Mouse (Mus musculus) frontal cortex, adult 2 months (tissue): Measurements from ENCODE around the gene Wdr11. TPM values are rescaled to one million over a fixed set of nuclear protein-coding genes. Genes with fewer than 3 reads are reported as not detected.

Experiments
- DNase-seq, 2 experiments: peaks; one replicate each; pipeline ENCODE4 v3.0.0; 2022; ENCODE audit warnings: low spot score in 1 of 2; ENCODE audit errors: extremely low spot score in 1 of 2
- polyA plus RNA-seq: library from polyadenylated mRNA; depleted of rRNA; stranded (reverse); fragments of >200 nt; gene quantifications from 2 replicates; pipeline ENCODE4 v1.2.3, GENCODE M21; 2012

Gene Wdr11
- polyA plus RNA-seq, 1 experiment = 37.3 TPM

- no peak for DNase-seq
Measured at GRCm38 (mm10) chr7:129651781-129652180, 60.1 kb downstream of the Wdr11 start.

GRCm38 (mm10) chr7:129652901-129653460 is 61.3 kb downstream of the Wdr11 start:
- peak; percentile 28 to 52 for DNase-seq

GRCm38 (mm10) chr7:129653791-129654271 is 62.2 kb downstream of the Wdr11 start:
- DNase-seq = peak; percentile 40 to 89

DNA sequence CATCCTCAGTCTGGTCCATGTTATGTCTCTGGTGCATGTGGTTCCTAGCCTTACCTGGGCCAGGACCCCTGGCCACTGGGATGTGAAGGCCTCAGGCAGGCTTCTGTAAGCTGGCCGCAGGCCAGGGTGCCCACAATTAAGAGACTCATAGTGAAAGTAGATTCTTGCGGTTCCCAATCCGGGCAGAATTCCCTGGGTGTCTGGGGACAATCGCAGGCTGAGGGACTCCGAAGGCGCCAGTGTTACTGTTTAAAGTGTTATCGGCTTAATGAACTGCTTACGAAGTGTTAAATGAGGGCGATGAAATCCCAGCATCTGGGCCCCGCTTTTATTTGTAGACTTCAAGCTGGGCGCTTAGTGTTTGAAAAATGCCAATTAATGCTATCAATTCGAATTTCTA is 63.3 kb downstream of the Wdr11 start:
- no peak for DNase-seq

DNA sequence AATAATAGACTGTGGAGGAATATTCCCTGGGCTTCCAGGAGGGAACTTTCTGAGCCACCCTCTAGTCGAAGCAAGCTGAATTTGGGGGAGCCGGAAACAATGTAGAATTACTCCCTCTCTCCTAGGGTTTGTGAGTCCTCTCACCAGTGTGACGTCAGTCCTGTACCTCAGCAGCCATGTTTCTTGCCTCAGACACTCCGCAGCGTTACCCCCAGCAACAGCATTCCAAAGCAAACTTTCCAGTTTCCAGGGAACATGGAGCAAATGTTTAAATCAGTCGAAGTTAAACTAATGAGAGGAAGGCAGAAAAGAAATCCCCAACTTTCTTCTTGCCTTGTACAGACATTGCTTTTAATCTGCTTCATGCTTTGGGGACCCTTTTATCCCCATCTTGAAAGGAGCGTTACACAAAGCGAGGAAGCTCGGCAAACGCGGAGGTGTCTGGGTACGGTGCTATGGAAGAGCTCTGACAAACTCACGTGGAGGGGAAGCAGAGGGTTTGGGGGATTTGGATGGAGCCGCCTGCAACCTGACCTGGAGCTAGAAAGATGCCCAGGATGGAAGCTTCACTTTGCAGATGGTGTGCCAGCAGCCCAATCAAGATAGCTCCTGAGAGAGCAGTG is 64.1 kb downstream of the Wdr11 start:
- no peak for DNase-seq

DNA sequence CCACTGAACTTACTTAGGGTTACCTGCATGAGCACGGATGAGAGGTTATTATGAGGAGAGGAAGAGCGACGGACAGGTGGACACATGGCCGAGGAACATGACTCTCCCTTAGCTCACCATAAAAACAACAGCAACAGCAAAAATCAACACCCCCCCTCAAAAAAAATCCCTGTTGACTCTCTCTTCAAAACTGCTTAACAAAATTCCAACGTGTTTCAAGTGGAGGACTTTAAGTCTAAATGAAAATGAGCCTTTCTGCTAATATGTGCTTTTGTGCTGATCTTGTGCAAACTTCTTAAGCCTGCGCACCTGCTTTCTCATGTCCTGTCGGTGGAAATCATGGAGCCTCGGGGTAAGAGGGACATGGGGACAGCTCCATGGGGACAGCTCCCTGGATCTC is 66.2 kb downstream of the Wdr11 start:
- DNase-seq = no peak

GRCm38 (mm10) chr7:129659755-129660154 is 68.1 kb downstream of the Wdr11 start:
- no peak for DNase-seq

DNA sequence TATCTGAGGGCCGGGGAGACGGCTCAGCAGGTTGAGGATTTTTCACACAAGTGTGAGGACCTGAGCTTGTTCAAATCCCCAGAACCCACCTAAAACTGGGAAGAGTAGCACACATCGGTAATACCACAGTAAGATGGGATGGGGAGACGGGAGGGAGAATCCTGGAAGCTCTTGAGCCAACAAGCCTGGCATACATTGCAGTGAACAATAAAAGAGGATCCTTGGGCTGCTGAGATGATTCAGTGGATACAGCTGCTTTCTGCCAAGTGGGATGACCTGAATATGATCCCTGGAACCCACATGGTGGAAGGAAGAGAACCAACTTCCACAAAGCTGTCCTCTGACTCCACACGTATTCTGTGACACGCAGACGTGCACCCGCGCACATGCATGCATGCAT is 68.9 kb downstream of the Wdr11 start:
- DNase-seq = no peak

- peak in 1 of 2 experiments; percentile 16 for DNase-seq
Measured at GRCm38 (mm10) chr7:129662051-129662789, 70.6 kb downstream of the Wdr11 start.

- no peak for DNase-seq
Measured at GRCm38 (mm10) chr7:129663781-129664505, 72.3 kb downstream of the Wdr11 start.

DNA sequence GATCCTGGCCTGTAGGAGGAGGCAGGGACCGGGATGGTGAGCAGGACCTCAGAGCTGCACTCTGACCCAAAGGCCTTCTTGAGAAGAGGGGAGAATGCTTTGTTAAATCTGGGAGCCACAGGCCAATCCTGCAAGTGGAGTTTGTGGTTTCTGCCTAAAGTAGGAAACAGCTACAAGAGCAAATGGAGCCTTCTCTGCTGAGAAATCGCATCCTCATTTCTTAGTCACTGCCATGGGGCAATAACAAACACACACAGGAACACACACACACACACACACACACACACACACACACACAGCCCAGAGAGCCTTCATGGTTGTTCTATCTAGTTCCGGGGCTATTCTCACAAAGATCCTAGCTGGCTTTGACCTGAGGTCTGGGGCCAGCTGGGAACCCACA is 73.7 kb downstream of the Wdr11 start:
- no peak for DNase-seq

DNA sequence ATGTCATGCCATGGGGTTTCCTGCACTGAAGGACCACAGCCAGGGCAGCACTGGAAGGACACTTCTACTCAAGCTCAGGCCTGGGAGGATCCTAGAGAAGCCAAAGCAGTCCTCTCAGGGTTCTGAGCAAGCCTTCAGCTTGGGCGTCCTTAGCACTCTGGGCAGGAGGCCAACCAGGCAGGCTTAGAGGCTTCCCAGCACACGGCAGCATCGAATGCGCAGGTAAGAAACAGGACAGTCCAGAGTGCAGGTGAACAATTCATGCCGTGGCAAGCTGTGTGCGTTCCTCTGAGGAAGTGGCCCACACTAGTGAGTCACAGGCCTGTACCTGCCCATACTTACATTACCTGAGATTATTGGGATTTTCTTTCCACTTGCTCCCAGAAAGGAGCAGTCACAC is 74.3 kb downstream of the Wdr11 start:
- no peak for DNase-seq

- no peak for DNase-seq
Measured at GRCm38 (mm10) chr7:129666526-129666925, 74.9 kb downstream of the Wdr11 start.

- no peak for DNase-seq
Measured at GRCm38 (mm10) chr7:129670280-129670679, 78.6 kb downstream of the Wdr11 start.

GRCm38 (mm10) chr7:129671675-129672651 is 80.3 kb downstream of the Wdr11 start:
- no peak for DNase-seq

DNA sequence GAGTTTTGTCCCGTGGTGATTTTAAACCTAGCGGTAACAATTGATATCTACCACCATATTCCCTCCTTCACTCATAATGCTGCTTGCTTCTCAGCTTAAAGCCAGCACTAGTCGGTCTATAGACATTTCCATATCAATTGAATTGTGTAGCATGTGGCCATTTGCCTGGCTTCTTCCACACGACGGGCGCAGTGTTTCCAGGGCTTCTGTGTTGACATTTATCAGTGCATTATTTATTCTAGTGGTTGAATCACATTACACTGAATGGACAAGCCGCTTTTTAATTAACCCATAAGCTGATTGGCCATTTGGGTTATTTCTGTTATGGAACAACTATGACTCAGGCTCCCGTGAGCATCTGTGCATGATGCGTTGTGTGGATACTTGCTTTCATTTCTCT is 82.1 kb downstream of the Wdr11 start:
- no peak for DNase-seq

DNA sequence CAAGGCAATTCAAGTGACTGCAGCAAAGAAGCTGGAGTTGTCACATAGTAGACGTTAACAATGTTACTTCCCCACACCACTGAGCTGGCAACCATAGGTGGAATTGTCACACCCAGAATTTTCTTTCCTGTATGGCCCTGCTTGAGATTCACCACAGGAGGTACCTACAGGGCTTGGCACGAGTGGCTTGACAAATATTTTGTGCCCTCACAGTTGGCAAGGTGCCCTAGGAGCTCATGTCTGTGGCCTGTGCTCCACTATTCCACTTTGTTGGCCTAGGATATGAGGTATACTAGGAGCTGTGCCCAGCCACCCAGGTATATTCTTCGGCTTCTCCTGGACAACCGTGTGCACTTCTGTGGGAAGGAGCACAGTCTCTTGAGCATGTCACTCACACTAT is 82.9 kb downstream of the Wdr11 start:
- DNase-seq = no peak

- DNase-seq = no peak
Measured at GRCm38 (mm10) chr7:129675852-129676251, 84.2 kb downstream of the Wdr11 start.

DNA sequence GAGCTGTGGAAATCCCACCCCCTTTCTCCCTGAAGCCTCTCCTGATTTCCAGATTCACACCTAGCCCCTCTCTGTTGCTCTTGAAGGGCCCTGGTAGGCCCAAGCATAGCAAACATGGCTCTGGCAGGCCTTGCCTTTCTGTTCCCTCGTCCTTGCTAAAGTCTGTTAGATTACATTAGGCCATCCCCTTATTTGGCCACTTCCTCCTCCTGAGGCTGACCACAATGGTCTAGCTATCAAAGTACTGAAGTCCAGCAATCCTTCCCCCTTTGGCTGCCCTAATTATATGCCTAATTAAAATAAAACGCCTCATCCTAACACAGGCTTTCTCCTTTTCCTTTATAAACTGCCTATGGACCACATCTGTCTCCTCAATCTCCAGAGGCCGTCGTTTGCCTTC is 85.5 kb downstream of the Wdr11 start:
- no peak for DNase-seq

- no peak for DNase-seq
Measured at GRCm38 (mm10) chr7:129678431-129678830, 86.8 kb downstream of the Wdr11 start.
